Mouse (Mus musculus) natural killer cell, adult 2 months (primary cell): ENCODE results near the gene Pmpcb.
"Not testable (repeated sequence)": the region's sequence is repeated elsewhere in the genome, so short reads cannot be mapped to it uniquely, and the experiment has no call there.

Experiments
- DNase-seq, 2 experiments: peaks; one replicate each; pipeline ENCODE4 v3.0.0; 2022; ENCODE audit warnings: low spot score in 2 of 2

Pmpcb gene

DNA sequence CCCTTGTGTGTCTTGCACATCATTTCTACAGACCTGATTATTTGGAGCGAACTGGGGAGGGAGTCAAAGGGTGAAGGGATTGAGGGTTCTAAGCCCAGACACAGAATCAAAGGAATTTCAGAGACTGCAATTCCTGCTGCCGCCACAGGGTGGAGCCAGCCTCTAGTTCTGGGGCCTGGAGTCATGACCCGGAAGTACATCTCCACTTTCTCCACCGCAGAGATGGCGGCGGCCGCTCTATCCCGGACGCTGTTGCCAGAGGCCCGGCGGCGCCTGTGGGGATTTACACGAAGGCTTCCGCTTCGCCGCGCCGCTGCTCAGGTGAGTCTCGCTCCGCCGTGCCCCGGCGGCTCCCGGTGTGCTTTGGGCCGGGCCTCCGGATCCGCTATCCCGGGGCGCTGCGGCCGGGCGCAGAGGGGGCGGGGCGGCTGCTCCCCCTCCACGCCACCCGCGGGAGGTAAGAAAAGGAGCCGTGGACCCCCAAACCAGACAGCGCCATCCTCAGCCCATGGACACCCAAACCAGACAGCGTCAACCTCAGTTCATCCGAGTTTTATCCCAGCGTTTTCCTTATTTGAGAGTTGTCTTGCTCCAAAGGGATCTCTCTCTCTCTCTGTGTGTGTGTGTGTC, at the start of gene Pmpcb:
Gene Pmpcb, plus strand, starts transcription at position 186 of the 630 bp plus-strand sequence.
- DNase-seq: peak; percentile 81 to 87

- no peak for DNase-seq
Measured at GRCm38 (mm10) chr5:21692230-21692629, 44.7 kb upstream of the Pmpcb start.

GRCm38 (mm10) chr5:21693372-21693870, 43.5 kb upstream of the Pmpcb start:
- DNase-seq: no peak

GRCm38 (mm10) chr5:21694854-21695490, 42.0 kb upstream of the Pmpcb start:
- no peak for DNase-seq

DNA sequence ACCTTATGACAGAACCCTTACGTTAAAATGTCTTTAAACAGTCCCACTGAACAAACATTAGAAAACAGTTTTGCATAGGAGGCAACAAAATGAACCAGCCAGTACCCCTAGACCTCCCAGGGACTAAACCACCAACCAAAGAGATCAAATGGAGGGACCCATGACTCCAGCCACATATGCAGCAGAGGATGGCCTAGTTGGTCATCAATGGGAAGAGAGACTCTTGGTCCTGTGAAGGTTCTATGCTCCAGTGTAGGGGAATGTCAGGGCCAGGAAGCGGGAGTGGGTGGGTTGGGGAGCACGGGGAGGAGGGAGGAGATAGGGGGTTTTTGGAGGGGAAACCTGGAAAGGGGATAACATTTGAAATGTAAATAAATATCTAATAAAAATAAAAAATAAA, 37.4 kb upstream of the Pmpcb start:
- not testable (repeated sequence) for DNase-seq

DNA sequence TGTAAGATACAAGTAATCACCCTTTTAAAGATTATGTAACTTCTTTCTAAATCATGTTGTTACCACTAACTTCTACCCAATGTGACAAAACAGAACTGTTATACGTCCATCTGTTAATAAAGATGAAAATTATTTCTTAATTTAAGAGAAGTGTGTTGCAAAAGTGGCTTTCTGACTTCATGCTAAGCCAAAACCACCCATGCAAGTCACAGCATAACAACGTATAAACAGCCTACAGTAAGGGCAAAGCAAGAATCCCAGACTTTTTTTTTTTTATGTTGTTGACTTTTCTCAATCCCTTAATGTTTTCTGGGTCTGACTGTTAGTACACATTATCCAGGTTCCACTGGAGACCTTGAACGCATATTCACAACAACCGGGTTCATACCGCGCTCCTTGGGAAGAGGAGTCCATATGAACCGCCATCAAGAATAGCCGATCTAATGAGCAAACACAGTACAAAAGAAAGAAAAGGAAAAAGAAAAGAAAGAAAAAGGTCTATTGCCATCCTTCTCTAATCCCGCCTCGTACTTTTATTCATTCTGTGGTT, 36.6 kb upstream of the Pmpcb start:
- DNase-seq: no peak

- DNase-seq: no peak
Measured at GRCm38 (mm10) chr5:21700934-21701333, 36.0 kb upstream of the Pmpcb start.

GRCm38 (mm10) chr5:21701351-21702008, 35.5 kb upstream of the Pmpcb start, which contains the start of gene Napepld:
Gene Napepld, minus strand, starts transcription at chr5:21701396.
- peak; percentile 98 to 99 for DNase-seq

- no peak for DNase-seq
Measured at GRCm38 (mm10) chr5:21702009-21702364, 35.0 kb upstream of the Pmpcb start.

DNA sequence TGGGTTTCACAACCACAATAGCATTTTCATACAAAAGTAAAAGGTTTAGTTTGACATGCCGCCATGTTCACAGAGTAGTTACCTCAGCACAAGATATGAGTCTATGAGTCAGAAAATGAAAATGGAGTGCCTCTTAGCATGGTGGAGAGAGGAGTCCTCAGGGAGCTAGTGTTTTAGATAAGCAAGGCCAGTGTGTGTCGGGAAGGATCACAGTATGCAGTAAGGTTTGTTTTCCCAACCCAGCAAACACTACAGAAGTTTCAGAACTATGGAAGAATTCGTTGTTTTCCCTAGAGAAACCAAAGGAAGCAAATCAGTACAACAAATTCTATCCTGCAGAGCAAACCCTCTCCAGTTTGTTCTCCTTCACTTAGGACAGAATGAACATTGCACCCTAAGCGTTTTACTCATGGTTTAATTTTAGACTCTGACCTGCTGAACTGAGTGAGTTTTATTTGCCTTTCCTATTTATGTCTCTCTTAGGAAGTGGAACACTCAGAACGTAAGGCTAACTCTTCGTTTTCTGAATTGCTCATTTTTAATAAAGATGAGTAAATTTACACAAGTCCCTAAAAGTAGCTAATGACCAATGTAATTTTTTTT, 34.0 kb upstream of the Pmpcb start:
- no peak for DNase-seq

DNA sequence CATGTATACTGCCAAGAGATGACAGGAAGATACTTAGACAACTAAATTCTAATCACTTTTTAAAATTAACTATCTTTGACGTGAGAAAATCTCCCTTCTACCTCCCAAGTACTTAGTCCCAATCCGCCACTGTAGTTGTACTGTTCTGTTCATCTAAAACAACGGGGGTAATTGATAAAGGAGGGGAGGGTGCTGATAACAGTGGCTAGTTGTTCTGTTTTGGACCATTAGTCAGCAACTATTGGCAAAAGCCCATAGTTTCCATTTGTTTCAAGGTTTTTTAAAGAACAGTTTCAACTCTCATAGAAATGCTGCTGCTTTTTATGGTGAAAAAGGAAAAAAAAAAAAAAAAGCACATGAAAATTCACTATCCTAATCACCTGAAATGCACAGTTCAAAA, 33.2 kb upstream of the Pmpcb start:
- DNase-seq: no peak

DNA sequence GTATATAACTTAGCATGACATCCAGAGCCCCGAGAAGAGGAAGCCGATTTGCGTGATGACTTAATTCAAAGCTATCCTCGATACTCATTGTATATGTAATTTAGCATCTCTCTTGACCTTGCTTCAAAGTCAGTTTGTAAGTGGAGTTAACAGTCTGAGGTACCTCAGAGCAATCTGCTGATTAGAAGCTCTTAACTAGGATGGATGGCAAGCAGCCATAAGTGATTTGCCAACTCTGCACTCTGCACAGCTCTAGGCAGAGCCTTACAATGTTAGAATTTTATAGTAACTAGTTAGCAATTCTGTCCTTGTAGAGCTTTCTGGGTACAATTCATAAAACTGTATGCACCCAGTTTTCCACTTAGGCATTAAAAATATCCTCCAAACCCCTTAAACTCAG, 30.4 kb upstream of the Pmpcb start:
- DNase-seq: no peak

DNA sequence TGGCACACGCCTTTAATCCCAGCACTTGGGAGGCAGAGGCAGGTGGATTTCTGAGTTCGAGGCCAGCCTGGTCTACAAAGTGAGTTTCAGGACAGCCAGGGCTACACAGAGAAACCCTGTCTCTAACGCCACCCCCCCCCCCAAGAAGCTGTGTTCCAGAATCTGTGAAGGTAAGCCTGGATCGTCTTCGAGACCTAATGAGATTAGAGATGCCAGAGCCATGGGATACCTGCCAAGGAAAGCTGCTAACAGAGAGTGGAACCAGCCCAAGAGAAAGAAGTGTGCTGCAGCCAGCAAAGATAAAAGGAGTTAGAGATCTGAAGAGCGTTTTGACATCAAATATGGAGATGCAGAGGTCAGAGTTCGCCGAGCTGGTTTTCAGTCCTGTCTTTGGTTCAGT, 28.9 kb upstream of the Pmpcb start:
- DNase-seq: not testable (repeated sequence)

- DNase-seq: no peak
Measured at GRCm38 (mm10) chr5:21712127-21712715, 24.7 kb upstream of the Pmpcb start.

DNA sequence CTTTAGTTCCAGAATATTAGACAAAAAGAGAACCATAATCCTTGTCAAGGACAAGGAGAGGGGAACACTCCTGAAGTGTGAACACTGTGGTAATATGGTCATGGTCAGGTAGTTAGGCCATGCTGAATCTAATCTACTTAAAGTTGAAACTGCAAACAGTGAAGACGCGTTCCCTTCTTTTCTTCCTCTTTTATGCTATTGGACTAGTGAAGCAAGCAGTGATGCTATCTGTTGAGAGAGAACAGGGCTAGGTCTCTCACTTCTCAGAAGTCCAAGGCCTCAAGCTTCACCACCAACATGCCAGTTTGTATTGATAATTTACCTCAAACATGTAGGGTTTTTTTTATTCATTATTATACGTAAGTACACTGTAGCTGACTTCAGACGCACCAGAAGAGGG, 22.5 kb upstream of the Pmpcb start:
- no peak for DNase-seq

GRCm38 (mm10) chr5:21717165-21717715, 19.7 kb upstream of the Pmpcb start:
- DNase-seq: no peak

- DNase-seq: no peak
Measured at GRCm38 (mm10) chr5:21718546-21718945, 18.4 kb upstream of the Pmpcb start.

GRCm38 (mm10) chr5:21719209-21719608, 17.7 kb upstream of the Pmpcb start:
- DNase-seq: no peak

GRCm38 (mm10) chr5:21724427-21724826, 12.5 kb upstream of the Pmpcb start:
- DNase-seq: no peak

DNA sequence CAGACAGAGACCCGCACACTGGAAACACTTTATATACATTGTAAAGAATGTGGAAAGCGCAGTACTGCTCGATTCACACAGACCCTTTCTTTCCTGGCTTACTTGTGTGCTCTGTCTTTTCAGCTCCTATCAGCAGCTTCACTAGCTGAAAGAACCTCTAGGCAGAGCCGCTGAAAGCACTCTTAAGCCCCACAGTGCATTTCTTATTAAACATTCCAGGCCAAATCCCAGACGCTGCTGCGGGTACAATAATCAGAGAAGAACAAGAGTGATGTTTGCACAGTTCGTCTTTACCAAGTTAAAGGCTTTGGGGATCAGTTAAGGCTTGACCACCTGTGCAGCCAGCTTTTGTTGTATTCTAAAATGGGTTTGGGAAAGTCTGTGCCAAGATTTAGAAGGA, 12.1 kb upstream of the Pmpcb start:
- DNase-seq: no peak

GRCm38 (mm10) chr5:21729107-21729506, 7.8 kb upstream of the Pmpcb start:
- no peak for DNase-seq
